Mouse (Mus musculus) c-Kit-positive CD71-negative TER-119-negative erythroid progenitor cells, embryonic 14.5 days (primary cell): ENCODE measurements around the gene Pknox1.
"Not testable (repeated sequence)": the region's sequence is repeated elsewhere in the genome, so short reads cannot be mapped to it uniquely, and the experiment has no call there.

Source experiments
- DNase-seq: peaks from one replicate; pipeline ENCODE4 v3.0.0-alpha.2; 2013; ENCODE audit warnings: low read depth

The Pknox1 gene

DNA sequence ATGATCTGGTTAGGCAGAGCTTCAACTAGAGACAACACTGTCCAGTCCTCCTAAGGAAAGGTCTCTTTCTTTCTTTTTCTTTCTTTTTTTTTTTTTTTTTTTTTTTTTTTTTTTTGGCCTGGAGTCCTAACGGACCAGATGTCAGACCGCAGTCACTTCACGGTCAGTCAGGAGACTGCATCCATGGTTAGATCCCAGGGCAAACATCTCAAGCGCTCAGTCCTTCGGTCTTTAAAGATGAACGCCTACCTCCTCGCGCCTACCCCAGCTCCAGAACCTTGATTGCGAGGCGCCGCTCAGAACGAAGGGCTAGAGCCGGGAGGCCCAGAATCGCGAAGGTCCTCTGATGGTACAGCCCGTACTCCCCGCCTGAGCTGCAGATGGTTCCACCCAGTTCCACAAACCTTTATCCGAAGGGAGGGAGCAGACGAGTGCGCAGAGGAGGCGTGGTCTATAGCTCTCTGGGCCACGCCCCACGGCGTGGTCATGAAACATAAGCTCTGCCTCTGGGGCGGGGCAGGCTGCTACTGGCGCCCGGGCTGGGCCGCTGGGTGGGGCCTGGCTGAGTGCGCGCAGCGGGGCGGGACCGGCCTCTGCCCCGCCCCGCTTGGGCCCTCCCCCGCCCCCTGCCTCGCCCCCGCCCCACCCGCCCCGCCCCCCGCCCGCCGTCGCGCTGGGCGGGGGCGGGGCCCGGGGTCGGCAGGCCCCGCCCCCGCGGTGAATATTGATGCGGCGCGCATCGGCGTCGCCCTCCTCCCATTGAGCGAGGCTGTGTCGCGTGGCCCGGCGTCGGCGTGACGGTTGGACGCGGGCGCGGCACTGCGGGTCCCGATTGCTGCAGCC lies at the start of gene Pknox1:
Gene Pknox1, plus strand, starts transcription at position 720 of the 843 bp plus-strand sequence.
- DNase-seq, result peak; percentile 99

DNA sequence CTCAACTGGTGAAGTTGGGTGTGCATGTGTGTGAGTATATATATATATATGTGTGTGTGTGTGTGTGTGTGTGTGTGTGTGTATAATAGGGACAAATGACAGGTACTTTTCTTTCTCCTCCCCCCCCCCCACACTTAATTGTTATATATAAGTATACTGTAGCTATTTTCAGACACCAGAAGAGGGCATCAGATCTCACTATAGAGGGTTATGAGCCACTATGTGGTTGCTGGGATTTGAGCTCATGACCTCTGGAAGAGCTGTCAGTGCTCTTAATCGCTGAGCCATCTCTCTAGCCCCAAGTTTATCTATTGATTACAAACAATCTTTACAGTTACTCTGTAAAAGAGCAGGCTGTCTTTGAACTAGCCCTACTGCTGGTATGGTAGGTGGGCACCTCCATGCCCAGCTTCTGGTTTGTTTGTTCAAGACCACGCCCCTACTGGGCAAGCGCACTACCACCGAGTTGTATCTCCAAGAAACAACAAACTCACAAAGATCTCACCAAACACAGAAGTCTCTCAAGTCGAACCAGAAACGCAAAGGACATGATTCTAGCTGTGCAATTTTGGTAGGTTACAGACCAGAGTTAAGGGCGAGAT lies 45.1 kb upstream of the Pknox1 start:
- DNase-seq, result no peak

DNA sequence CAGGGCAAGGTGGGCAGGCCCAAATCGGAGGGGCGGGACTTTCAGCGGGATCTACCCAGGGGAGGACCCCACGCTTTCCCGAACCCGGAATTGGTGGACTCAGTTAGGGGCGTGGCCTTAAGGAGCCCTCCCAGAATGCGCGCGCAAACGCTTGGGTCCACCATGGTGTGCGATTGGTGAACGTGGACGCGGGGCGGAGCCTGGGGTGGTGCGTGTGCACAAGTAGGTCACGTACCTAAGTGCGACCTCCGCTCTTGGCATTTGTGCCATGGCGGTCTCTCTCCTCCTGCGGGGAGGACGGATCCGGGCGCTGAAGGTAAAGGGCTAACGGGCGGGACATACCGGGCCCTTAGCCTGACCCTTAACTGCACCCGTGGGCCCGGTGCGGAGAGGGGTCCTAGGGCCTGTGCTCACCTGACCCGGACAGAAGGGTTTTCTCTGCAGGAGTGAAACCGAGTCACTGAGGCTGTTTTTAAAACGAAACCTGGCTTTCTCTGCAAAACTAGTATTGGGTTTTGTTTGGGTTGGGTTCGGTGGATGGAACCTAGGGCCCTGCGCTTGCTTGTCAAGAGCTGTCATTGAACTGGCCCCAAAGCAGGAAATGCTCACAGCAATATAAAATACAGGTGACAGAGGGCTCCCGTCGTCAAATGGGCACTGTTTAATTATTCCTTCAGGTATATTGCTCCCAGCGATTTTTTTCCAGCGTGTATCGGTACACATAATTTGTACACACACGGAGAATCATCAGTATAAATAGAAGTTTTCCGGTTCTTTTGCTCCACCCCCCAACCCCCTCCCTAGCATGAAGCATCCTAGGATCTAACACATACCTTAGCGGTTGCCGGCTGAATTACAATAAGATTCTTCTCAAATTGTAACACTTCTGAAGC lies 44.3 kb upstream of the Pknox1 start, which contains the start of the genes Wdr4 and Ndufv3:
Gene Wdr4, minus strand, starts transcription at position 35 of the 893 bp plus-strand sequence.
Gene Ndufv3, plus strand, starts transcription at position 170 of the 893 bp plus-strand sequence.
- DNase-seq, result peak; percentile 100

DNA sequence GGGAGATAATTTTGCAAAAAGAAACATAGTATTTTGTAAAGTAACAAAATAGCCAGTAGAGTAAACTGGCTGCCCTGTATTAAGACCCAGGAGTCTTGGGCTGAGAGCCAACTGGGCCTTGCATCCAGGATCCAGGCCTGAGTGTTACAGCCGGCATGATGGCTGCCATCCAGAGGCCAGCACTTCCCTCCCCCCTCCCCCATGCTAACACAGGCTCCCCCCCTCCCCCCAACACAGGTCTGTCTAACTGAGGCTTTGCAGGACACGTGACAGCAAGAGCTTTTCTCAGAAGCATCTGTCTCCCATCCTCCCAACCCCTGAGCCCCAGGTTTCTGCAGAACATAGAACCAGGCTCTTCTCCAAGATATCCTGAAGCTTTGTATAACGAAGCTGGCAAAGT lies 43.6 kb upstream of the Pknox1 start:
- DNase-seq, result no peak

DNA sequence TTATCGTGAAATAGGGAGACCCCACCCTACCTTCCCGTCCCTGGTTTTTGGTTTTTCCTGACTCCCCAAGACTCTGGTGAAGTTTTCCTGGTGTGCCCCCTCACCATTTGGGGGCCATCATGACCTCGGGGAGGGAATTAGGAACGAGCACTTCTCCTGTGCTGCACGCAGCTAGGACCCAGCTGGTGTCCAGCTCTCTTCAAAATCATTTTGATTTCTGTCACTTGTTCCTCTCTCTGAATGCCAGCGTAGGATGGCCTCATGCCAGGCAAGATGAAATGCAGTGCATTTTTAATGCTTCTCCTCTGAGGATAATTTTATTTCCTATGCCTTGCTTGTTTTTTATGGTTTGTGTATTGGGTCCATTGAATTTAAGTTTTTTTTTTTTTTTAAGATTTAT lies 42.6 kb upstream of the Pknox1 start:
- DNase-seq, result no peak

DNA sequence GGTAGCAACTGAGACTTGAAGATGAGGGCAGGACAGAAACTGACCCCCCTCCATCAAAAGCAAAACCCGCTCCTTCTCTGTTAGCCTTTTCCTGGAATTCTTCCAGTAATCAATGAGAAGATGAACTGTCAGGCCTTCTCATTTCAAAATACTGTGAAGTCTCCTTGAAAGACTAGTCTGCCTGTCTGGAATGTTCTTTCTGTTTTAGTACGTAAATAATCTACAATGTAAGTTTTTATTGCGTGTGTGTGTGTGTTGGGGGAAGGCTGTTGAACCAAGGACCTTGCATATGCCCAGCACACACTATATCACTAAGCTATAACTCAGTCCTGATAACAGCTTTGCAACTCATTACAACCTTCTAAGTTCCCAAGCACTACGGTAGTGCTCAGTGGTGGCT lies 39.4 kb upstream of the Pknox1 start:
- no peak for DNase-seq

DNA sequence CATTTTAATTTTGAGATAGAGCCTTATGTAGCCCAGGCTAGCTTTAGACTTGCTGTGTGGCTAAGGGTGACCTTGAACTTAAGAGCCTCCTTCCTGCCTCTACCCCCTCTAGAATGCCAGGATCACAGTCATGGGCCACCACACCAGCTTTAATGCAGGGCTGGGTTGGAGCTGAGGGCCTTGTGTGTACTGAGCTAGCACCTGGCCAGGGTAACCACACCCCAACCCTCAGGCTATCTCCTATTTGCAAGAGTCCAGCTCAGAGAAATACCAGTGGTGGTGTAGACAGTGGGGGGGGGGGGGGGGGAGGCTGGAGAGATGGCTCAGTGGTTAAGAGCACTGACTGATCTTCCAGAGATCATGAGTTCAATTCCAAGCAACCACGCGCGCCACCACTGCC lies 38.7 kb upstream of the Pknox1 start:
- no peak for DNase-seq

DNA sequence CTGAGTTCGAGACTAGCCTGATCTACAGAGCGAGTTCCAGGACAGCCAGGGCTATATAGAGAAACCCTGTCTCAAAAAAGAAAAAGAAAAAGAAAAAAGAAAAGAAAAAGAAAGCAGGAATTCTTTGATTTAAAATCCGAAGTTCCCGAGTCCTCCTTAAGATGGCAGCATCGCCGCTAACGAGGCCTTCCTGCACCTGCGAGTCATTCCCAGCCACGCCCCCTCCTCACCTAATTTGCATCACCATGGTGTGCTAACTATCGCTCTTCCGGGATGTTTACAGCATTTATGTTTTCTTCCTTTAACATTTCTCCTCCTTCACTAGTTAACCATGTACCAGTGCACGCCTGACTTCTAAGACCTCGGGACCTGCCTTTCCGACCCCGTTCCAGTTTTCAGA lies 35.2 kb upstream of the Pknox1 start:
- DNase-seq, result no peak

DNA sequence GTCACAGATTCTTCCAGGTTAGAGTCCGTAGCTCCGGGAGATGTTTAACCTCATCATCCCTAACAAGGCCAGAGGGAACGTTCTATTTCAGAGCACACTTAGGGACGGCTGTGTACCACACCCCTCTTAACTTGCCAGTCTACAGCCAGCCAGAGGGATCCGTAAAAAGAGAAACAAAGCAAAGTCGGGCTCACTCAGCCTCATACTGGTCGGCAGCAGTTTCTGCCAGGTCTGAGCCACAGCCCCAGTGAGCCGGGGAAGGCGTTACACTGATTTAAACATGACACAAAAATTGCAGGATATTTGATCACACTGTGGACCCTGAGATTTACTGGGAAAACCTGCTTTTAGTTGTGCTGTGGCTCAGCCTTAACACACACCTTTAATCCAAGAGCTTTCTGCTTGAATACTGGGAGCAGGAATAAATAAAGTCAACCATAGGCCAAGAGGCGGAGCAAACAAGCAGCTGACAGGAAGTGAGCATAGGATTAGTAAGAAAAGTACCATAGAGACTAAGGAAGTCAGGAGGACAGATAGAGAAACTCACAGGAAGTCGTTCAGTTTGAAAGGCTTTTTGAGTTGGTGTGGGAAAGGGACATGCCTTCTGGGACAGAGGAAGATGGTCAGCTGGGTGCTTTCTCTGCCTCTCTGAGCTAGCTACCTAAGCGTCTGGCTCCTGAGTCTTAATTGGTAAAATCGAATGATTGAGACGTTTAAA lies 32.9 kb upstream of the Pknox1 start:
- no peak for DNase-seq

DNA sequence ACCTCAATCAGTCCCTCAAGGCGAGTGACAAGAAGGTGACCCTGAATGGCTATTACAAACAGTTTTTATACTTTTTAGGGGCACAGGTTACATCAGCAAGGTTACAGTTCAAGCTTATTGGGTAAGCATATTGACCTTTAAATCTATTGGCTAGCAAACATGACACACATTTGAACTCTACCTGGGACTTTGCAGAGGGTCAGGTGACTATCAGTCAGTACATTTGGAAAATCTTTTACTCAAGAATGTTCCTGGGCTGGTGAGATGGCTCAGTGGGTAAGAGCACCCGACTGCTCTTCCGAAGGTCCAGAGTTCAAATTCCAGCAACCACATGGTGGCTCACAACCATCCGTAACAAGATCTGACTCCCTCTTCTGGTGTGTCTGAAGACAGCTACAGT lies 32.2 kb upstream of the Pknox1 start:
- DNase-seq, result not testable (repeated sequence)

DNA sequence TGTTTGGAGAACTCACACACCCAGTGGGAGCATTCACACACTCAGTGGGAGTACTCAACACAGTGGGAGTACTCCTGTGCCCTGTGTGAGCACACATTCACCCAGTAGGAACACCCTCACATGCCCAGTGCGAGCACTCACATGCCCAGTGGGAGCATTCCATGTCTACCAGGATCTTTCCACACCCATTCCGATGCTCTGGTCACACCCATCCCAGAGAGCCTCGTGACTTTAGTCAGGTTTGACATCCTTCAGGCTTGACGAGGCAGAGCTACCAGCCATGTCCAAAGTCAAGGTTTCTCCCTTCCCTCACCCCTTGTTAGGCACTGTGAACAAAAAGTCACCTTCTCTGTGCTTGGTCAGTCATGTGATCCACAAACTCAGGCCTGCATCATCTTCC lies 29.2 kb upstream of the Pknox1 start:
- DNase-seq, result no peak

DNA sequence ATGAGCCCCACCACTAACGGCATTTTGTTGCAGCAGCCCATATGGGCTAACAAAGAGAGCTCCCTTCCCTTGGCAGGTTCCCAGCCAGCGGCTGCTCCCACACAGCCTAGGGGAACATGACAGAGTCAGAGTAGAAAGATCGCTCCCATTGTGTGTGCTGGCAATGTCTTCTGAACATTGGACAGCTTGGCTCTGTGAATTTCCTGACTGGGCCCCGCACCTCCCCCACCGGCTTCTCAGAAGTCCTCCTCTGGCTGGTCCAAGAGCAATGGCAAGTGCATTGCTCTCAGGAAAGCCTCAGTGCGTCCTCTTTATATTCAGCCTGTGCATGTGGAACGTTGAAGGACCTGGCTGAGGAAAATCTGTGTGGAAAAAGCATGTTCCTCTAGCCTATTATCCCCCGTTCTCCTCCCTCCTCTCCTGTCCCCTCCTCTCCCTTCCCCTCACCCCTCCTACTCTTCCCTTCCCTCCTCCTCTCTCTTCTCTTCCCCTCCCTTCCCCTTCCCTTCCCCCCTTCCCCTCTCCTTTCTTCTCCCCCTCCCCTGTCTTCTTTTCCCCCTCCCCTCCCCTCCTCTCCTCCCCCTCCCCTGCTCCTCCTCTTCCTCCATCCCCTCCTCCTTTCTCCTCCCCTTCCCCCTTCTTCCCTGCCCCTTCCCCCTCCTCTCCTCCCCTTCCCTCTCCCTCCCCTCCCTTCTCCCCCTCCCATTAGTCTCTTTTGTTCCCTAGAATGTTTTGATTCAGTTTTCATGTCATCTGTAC lies 28.5 kb upstream of the Pknox1 start:
- DNase-seq, result no peak

DNA sequence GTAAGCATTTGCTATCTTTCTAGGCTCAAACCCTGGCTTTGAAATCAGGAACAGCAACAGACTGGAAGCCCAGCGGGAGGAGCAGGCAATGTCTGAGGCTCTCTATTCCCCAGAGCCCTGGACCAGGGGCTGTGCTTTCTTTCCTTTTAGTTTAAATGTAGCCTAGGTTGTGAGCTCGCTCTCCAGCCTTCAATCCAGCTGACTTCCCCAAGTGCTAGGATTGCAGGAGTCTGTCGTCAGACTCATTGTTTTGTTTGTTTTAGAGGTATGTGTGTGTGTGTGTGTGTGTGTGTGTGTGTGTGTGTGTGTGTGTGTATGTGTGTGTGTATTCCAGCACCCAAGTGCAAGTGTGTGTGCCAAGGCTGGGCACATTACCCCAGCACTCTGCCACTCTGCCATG lies 24.4 kb upstream of the Pknox1 start:
- DNase-seq, result no peak

DNA sequence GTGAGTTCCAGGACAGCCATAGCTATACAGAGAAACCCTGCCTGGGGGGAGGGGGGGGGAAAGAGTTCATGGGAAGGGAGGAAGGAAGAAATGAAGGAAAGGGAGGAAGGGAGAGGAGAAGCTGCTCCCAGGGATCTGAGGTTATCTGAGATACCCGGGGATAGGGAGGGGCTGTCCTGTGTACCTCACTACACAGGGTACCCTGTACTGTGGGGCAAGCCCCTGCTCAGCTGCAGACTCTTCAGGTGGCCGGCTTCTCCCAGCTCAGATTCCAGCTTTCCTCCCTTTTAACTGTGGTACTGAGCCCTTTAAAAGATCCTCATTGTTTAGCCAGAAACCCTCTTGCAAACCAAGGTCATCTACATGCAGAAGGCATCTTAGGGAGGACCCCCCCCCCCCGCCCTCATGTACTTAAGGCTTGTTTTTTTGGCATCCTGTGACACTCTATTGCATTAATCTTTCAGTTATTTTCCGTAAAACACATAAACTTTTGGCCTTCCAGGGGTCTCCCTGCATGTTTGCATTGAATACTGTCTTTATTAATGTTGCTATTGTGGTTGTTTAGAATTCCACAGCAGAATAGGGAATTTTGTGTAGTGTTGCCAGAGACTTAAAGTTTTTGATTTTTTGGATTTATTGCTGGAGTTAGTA lies 23.6 kb upstream of the Pknox1 start:
- DNase-seq, result no peak

DNA sequence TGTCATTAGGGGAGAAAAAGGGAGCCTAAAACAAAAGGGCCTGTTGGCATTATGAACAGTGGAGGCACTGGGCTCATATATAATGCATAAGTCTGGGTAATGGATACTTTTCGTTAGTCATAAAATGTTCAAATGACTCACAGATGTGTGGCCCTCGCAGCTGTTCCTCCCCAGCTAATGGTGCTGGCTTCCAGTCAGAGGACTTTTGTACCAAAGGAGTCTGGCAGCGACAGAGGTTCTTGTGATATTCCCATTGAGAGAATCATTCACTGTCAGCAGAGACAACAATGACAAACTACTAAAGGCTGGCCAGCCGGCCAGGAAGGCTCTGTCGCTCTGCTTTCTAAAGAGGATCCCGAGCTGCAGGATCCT lies 23.1 kb upstream of the Pknox1 start:
- no peak for DNase-seq

DNA sequence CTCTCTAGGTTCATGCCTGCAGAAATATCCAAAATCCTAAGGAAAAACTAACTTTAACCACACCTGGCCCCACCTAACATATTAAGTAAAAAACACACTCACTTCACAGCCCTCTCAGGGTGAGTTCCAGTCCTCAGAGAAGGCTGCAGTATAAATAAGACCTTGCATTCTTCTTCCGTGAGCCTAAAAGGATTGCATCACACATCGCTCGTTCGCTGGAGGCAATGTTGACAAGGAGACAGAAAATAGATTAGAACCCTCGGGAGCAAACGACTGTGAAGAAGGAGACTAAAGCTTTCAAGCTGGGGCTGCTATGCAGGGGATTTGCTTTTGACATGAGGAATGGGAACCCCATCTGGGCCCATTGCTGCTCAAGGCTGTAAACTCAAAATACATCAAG lies 21.0 kb upstream of the Pknox1 start:
- no peak for DNase-seq

DNA sequence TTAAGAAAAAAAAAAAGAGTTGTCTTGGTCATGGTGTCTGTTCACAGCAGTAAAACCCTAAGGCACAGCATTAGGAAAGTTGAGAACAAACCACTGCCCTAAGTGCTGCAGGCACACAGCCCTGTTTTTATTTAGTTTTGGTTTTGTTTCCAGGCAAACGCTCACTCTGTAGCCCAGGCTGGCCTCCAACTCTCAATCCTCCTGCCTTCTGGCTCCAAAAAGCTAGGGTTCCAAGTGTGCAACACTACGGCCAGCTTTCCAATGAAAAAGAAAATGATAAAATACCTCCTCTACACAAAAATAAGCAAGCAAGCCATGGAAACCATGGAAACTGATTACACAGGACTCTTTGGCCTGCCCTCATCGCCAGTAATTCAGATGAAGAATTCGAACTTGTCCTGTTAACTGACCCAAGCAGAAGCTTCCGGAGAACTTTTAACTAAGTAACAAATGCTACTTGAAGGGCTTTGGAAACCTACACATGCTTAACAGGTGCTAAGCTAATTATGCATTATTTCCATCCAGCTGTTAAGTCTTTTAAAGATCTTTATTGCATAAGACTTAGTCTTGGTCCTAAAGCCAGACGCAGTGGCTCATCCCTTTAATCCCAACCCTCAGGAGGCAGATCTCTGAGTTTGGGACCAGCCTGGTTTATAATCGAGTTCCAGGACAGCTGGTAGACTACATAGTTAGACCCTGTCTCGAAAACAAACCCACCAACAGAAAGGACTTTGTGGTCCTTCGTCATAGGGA lies 17.9 kb upstream of the Pknox1 start:
- no peak for DNase-seq

DNA sequence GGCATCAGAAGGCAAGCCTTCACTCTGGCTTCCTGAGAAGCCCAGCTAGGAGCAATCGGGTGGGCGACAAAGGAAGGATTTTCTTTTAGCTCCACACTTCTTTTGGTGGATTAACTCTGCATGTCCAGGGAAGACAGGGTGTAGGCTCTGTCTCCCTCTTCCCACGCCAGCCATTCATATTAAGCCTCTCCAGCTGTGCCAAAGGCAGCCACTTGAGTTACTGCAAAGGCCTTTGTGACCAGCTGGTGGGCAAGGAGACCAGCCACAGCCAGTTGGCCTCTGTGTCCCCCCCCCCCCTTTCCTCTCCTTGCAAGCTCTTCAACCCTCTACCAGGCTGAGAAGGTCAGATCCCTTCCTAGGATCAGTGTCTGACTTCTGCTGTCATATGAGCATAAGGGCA lies 16.6 kb upstream of the Pknox1 start:
- DNase-seq, result no peak

DNA sequence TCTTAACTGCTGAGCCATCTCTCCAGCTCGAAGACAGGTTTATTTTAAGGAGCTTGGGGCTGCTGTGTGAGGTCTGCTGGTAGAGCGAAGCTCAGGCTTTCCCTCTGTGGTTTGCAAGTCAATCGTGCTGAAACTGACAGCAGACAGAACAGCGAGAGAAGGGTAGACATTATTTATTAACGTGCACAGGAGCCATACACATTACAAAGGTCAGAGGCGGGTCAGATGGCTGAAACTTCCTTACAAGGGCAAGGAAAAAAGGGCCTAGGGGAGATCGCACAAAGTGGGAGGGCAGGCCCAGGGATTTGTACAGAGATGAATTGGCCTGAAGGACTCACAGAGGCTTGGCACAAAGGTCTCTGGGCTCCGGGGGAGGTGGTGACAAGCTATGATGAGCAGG lies 15.1 kb upstream of the Pknox1 start:
- DNase-seq, result no peak

DNA sequence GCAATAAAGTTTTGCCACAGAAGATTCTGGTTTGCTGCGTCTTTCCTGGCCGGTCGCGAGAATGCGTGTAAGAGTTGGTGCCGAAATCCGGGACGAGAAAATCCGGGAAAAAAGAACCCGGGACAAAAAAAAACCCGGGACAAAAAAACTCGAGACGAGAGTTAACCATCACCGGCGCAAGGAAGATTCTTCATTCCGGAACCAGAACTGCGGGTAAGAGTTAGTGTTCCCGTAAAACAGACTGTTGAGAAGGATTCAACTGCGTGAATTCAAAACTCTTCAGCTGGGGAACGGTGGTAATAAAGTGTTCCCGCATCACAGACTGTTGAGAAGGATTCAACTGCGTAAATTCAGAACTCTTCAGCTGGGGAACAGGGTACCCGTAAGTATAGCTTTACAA lies 11.9 kb upstream of the Pknox1 start:
- DNase-seq, result not testable (repeated sequence)
